Mouse (Mus musculus) MEL (cell line): ENCODE results near the gene Lamtor4. TPM values are rescaled to one million over a fixed set of nuclear protein-coding genes. Genes with fewer than 3 reads are reported as not detected.

Experiments
- DNase-seq: peaks from one replicate; pipeline ENCODE4 v3.0.0; 2011; ENCODE audit warnings: low read depth, low spot score
- H3K27ac ChIP-seq: 2 replicates; pipeline ENCODE4 v1.5.1; 2012; ENCODE audit warnings: low read depth, mild to moderate bottlenecking, control low read depth, low read length, moderate library complexity; ENCODE audit not compliant: control insufficient read depth
- H3K27me3 ChIP-seq, 2 experiments: fragments of 150-350 bp in 1 of 2; sonication (generic) in 1 of 2; 2 replicates each; pipeline ENCODE4 v1.6.1; 2012; ENCODE audit warnings: low read length in 2 of 2, mild to moderate bottlenecking in 2 of 2, improper control_type of control experiment in 1 of 2, moderate library complexity in 1 of 2; ENCODE audit not compliant: insufficient read depth in 2 of 2, control insufficient read depth in 1 of 2
- H3K36me3 ChIP-seq, 2 experiments: 2 replicates each; pipeline ENCODE4 v1.6.1; 2012 to 2014; ENCODE audit warnings: low read length in 2 of 2, improper control_type of control experiment in 1 of 2, inconsistent platforms in 1 of 2, mild to moderate bottlenecking in 1 of 2; ENCODE audit not compliant: insufficient read depth in 2 of 2, control insufficient read depth in 1 of 2
- H3K4me1 ChIP-seq, 2 experiments: fragments of 150-350 bp in 1 of 2; sonication (generic) in 1 of 2; 2 replicates each; pipeline ENCODE4 v1.6.1; 2012; ENCODE audit warnings: low read length in 2 of 2, improper control_type of control experiment in 1 of 2, mild to moderate bottlenecking in 1 of 2; ENCODE audit not compliant: insufficient read depth in 2 of 2, control insufficient read depth in 1 of 2
- H3K4me3 ChIP-seq, 2 experiments: fragments of 150-350 bp in 1 of 2; sonication (generic) in 1 of 2; 2 replicates each; pipeline ENCODE4 v1.5.1; 2012; ENCODE audit warnings: low read depth in 2 of 2, low read length in 2 of 2, mild to moderate bottlenecking in 2 of 2, moderate library complexity in 2 of 2, control low read depth in 1 of 2, improper control_type of control experiment in 1 of 2; ENCODE audit not compliant: control insufficient read depth in 1 of 2, insufficient read depth in 1 of 2
- H3K79me2 ChIP-seq: 2 replicates; pipeline ENCODE4 v1.6.1; 2012; ENCODE audit warnings: mild to moderate bottlenecking, low read length, moderate library complexity; ENCODE audit not compliant: control insufficient read depth, poor library complexity, insufficient read depth
- H3K9ac ChIP-seq: 2 replicates; pipeline ENCODE4 v1.6.1; 2012; ENCODE audit warnings: low read depth, mild to moderate bottlenecking, control low read depth, low read length, moderate library complexity; ENCODE audit not compliant: control insufficient read depth, poor library complexity, severe bottlenecking
- H3K9me3 ChIP-seq: fragments of 150-350 bp; sonication (generic); replicated peaks from 2 replicates; pipeline ENCODE4 v1.6.1; 2012; ENCODE audit warnings: mild to moderate bottlenecking, low read length, improper control_type of control experiment, moderate library complexity; ENCODE audit not compliant: insufficient read depth
- BHLHE40 ChIP-seq: IDR thresholded peaks from 2 replicates; pipeline ENCODE4 v1.6.1; 2012; ENCODE audit warnings: low read depth, mild to moderate bottlenecking, inconsistent platforms, low read length, improper control_type of control experiment, borderline replicate concordance
- CHD1 ChIP-seq: IDR thresholded peaks from 2 replicates; pipeline ENCODE4 v1.6.1; 2012; ENCODE audit warnings: low read depth, mild to moderate bottlenecking, inconsistent platforms, low read length, improper control_type of control experiment
- CHD2 ChIP-seq: IDR thresholded peaks from 2 replicates; pipeline ENCODE4 v1.6.1; 2011; ENCODE audit warnings: low read length, improper control_type of control experiment
- ELF1 ChIP-seq: IDR thresholded peaks from 2 replicates; pipeline ENCODE4 v1.6.1; 2014; ENCODE audit warnings: low read depth, mild to moderate bottlenecking, inconsistent platforms, low read length, improper control_type of control experiment, moderate library complexity
- EP300 ChIP-seq, 2 experiments: IDR thresholded peaks; 2 replicates each; pipeline ENCODE4 v1.6.1; 2011; ENCODE audit warnings: improper control_type of control experiment in 2 of 2, low read length in 2 of 2, low read depth in 1 of 2, mild to moderate bottlenecking in 1 of 2
- ETS1 ChIP-seq: IDR thresholded peaks from 2 replicates; pipeline ENCODE4 v1.6.1; 2012; ENCODE audit warnings: low read depth, mild to moderate bottlenecking, inconsistent platforms, low read length, improper control_type of control experiment, moderate library complexity
- GABPA ChIP-seq: IDR thresholded peaks from 2 replicates; pipeline ENCODE4 v1.6.1; 2012; ENCODE audit warnings: low read depth, mild to moderate bottlenecking, inconsistent platforms, low read length, improper control_type of control experiment, moderate library complexity
- JUND ChIP-seq: IDR thresholded peaks from 2 replicates; pipeline ENCODE4 v1.6.1; 2011; ENCODE audit warnings: low read depth, mild to moderate bottlenecking, improper control_type of control experiment, low read length
- KAT2A ChIP-seq: conservative IDR thresholded peaks from 2 replicates; pipeline ENCODE4 v1.6.1; 2012; ENCODE audit warnings: low read depth, low read length, improper control_type of control experiment, inconsistent platforms
- MAX ChIP-seq: IDR thresholded peaks from 2 replicates; pipeline ENCODE4 v1.6.1; 2011; ENCODE audit warnings: low read length, improper control_type of control experiment
- MAZ ChIP-seq: IDR thresholded peaks from 2 replicates; pipeline ENCODE4 v1.6.1; 2012; ENCODE audit warnings: low read depth, mild to moderate bottlenecking, inconsistent platforms, low read length, improper control_type of control experiment
- MYB ChIP-seq: IDR thresholded peaks from 2 replicates; pipeline ENCODE4 v1.6.1; 2011; ENCODE audit warnings: mild to moderate bottlenecking, low read depth, low read length, improper control_type of control experiment
- MYC ChIP-seq: IDR thresholded peaks from 2 replicates; pipeline ENCODE4 v1.6.1; 2011; ENCODE audit warnings: low read depth, mild to moderate bottlenecking, low read length, improper control_type of control experiment, moderate library complexity
- NELFE ChIP-seq: IDR thresholded peaks from 2 replicates; pipeline ENCODE4 v1.6.1; 2011; ENCODE audit warnings: low read depth, low read length, improper control_type of control experiment
- POLR2A ChIP-seq, 2 experiments: IDR thresholded peaks; 2 replicates each; pipeline ENCODE4 v1.6.1; 2011 to 2012; ENCODE audit warnings: low read length in 2 of 2, mild to moderate bottlenecking in 2 of 2, control low read depth in 1 of 2, improper control_type of control experiment in 1 of 2, low read depth in 1 of 2, moderate library complexity in 1 of 2; ENCODE audit not compliant: control insufficient read depth in 1 of 2, insufficient read depth in 1 of 2, poor library complexity in 1 of 2
- POLR2AphosphoS2 ChIP-seq: IDR thresholded peaks from 2 replicates; pipeline ENCODE4 v1.6.1; 2011; ENCODE audit warnings: low read length, improper control_type of control experiment
- POLR2AphosphoS5 ChIP-seq: IDR thresholded peaks from 2 replicates; pipeline ENCODE4 v1.6.1; 2012; ENCODE audit warnings: low read depth, borderline replicate concordance, mild to moderate bottlenecking, inconsistent platforms, low read length, moderate library complexity, mixed read lengths
- RAD21 ChIP-seq: IDR thresholded peaks from 2 replicates; pipeline ENCODE4 v1.6.1; 2011; ENCODE audit warnings: mild to moderate bottlenecking, low read depth, low read length, improper control_type of control experiment
- RCOR1 ChIP-seq: IDR thresholded peaks from 2 replicates; pipeline ENCODE4 v1.6.1; 2012; ENCODE audit warnings: low read depth, mild to moderate bottlenecking, inconsistent platforms, low read length, improper control_type of control experiment
- SIN3A ChIP-seq: IDR thresholded peaks from 2 replicates; pipeline ENCODE4 v1.6.1; 2012; ENCODE audit warnings: low read length, improper control_type of control experiment, inconsistent platforms
- SMC3 ChIP-seq: IDR thresholded peaks from 2 replicates; pipeline ENCODE4 v1.6.1; 2011; ENCODE audit warnings: low read depth, low read length, improper control_type of control experiment
- TAL1 ChIP-seq: IDR thresholded peaks from 2 replicates; pipeline ENCODE4 v1.6.1; 2012; ENCODE audit warnings: mild to moderate bottlenecking, inconsistent platforms, low read length, moderate library complexity, mixed read lengths
- TBP ChIP-seq: IDR thresholded peaks from 2 replicates; pipeline ENCODE4 v1.8.0; 2011; ENCODE audit warnings: low read depth, low read length, improper control_type of control experiment
- TCF12 ChIP-seq: IDR thresholded peaks from 2 replicates; pipeline ENCODE4 v1.6.1; 2014; ENCODE audit warnings: low read depth, mild to moderate bottlenecking, inconsistent platforms, low read length, improper control_type of control experiment, moderate library complexity
- USF2 ChIP-seq, 2 experiments: IDR thresholded peaks; 2 replicates each; pipeline ENCODE4 v1.6.1; 2011 to 2012; ENCODE audit warnings: improper control_type of control experiment in 2 of 2, low read length in 2 of 2, borderline replicate concordance in 1 of 2, inconsistent platforms in 1 of 2, low read depth in 1 of 2, mild to moderate bottlenecking in 1 of 2; ENCODE audit not compliant: insufficient read depth in 1 of 2
- ZC3H11A ChIP-seq: IDR thresholded peaks from 2 replicates; pipeline ENCODE4 v1.6.1; 2012; ENCODE audit warnings: low read depth, mild to moderate bottlenecking, inconsistent platforms, low read length, improper control_type of control experiment
- ZMIZ1 ChIP-seq: IDR thresholded peaks from 2 replicates; pipeline ENCODE4 v1.6.1; 2012; ENCODE audit warnings: low read depth, mild to moderate bottlenecking, inconsistent platforms, low read length, improper control_type of control experiment, moderate library complexity
- polyA plus RNA-seq, 2 experiments: library from polyadenylated mRNA; stranded (reverse) in 1 of 2; unstranded in 1 of 2; fragments of >175 nt in 1 of 2; fragments of >200 nt in 1 of 2; gene quantifications; 2 replicates each; pipeline versions ENCODE4 v1.2.1 to v1.2.4; 2012; ENCODE audit warnings: low replicate concordance in 2 of 2, low read depth in 1 of 2; ENCODE audit not compliant: insufficient read length in 2 of 2, insufficient read depth in 1 of 2, missing spikeins in 1 of 2
- total RNA-seq: library from RNA; depleted of rRNA; stranded (reverse); fragments of 300-350 nt; gene quantifications from 2 replicates; pipeline ENCODE4 v1.2.3, GENCODE M21; 2012

The Lamtor4 gene
- total and polyA plus RNA-seq, 3 experiments, result 45.7 to 59.0 TPM; not detected in 1

GRCm38 (mm10) chr5:138257585-138257978 lies 2.3 kb downstream of the Lamtor4 start:
- Histone ChIP-seq H3K79me2 (peaks cover 30% of the 10 kb centered on the region), H3K27ac (peak overlapping the region; percentile 73), H3K36me3 (peaks cover 3 to 61% of the 10 kb centered on the region in 2 experiments; a peak in 3 of 4 replicates), H3K4me1 (peaks cover 12 to 68% of the 10 kb centered on the region in 2 experiments), H3K9ac (peak overlapping the region; percentile 1; the same call in 1 of the 2 replicates), H3K9me3 (no peaks in the 10 kb centered on the region), H3K27me3 (no peaks in the 10 kb centered on the region; a peak in 1 of 4 replicates), H3K4me3 (no peak overlapping the region)
- peak; percentile 26 for DNase-seq
- no peak for TF ChIP-seq ZC3H11A
- peak in 1 of 2 experiments; percentile 21; a peak in 1 of 4 replicates for TF ChIP-seq EP300 (IDR thresholded peaks at IDR 0.05; ENCODE audit: low read depth in 1 of 2, low read length in 2 of 2)
- no peak for TF ChIP-seq TBP
- TF ChIP-seq RAD21, result no peak
- TF ChIP-seq NELFE, result no peak
- TF ChIP-seq ELF1, result no peak
- no peak for TF ChIP-seq GABPA
- peak; percentile 60 for TF ChIP-seq POLR2AphosphoS2
- TF ChIP-seq RCOR1, result 0 out of 2 replicates have a peak, but pooled peaks have one; percentile 39
- TF ChIP-seq CHD2, result no peak
- peak; percentile 54; the same call in 1 of the 2 replicates for TF ChIP-seq CHD1
- no peak for TF ChIP-seq TCF12
- no peak for TF ChIP-seq MYC
- no peak for TF ChIP-seq POLR2AphosphoS5
- no peak for TF ChIP-seq JUND
- no peak; a peak in 1 of 4 replicates for TF ChIP-seq POLR2A (IDR thresholded peaks at IDR 0.05; ENCODE audit: control insufficient read depth in 1 of 2, insufficient read depth in 1 of 2, low read depth in 1 of 2, low read length in 2 of 2, poor library complexity in 1 of 2)
- TF ChIP-seq MAX, result no peak
- no peak for TF ChIP-seq KAT2A
- no peak for TF ChIP-seq MYB
- TF ChIP-seq SMC3, result no peak
- no peak for TF ChIP-seq TAL1
- TF ChIP-seq BHLHE40, result no peak
- no peak for TF ChIP-seq MAZ
- TF ChIP-seq ETS1, result no peak
- TF ChIP-seq ZMIZ1, result peak; percentile 61; the same call in 1 of the 2 replicates
- no peak for TF ChIP-seq SIN3A
- no peak for TF ChIP-seq USF2 (IDR thresholded peaks at IDR 0.05; ENCODE audit: borderline replicate concordance in 1 of 2, insufficient read depth in 1 of 2, low read depth in 1 of 2, low read length in 2 of 2)
